Mouse (Mus musculus) thymus, adult 2 months (tissue): ENCODE results near the gene Panx1. TPM values are rescaled to one million over a fixed set of nuclear protein-coding genes. Genes with fewer than 3 reads are reported as not detected.

Source experiments
- DNase-seq: peaks from one replicate; pipeline ENCODE4 v3.0.0; 2021
- H3K27ac ChIP-seq: fragments of 200-500 bp; 2 replicates; pipeline ENCODE4 v1.5.1; 2012; ENCODE audit warnings: low read length, control low read depth; ENCODE audit not compliant: control insufficient read depth, insufficient read depth
- H3K27me3 ChIP-seq: fragments of 200-500 bp; 2 replicates; pipeline ENCODE4 v1.6.1; 2012; ENCODE audit warnings: mild to moderate bottlenecking, low read length, moderate library complexity, mixed read lengths; ENCODE audit not compliant: control insufficient read depth, insufficient read depth
- H3K36me3 ChIP-seq: fragments of 200-500 bp; 2 replicates; pipeline ENCODE4 v1.6.1; 2012; ENCODE audit warnings: mild to moderate bottlenecking, low read length, moderate library complexity; ENCODE audit not compliant: control insufficient read depth, insufficient read depth
- H3K4me1 ChIP-seq: fragments of 200-500 bp; replicated peaks from 2 replicates; pipeline ENCODE4 v1.6.1; 2012; ENCODE audit warnings: low read length; ENCODE audit not compliant: control insufficient read depth, insufficient read depth
- H3K4me3 ChIP-seq: fragments of 200-500 bp; 2 replicates; pipeline ENCODE4 v1.5.1; 2012; ENCODE audit warnings: mild to moderate bottlenecking, low read length, control low read depth, moderate library complexity; ENCODE audit not compliant: control insufficient read depth, insufficient read depth
- CTCF ChIP-seq: fragments of 200-500 bp; IDR thresholded peaks from 2 replicates; pipeline ENCODE4 v1.5.1; 2012; ENCODE audit warnings: mild to moderate bottlenecking, control low read depth, low read length, moderate library complexity, borderline replicate concordance; ENCODE audit not compliant: control insufficient read depth, poor library complexity, insufficient read depth; ENCODE audit errors: extremely low read depth
- POLR2A ChIP-seq: fragments of 200-500 bp; IDR thresholded peaks from 2 replicates; pipeline ENCODE4 v1.6.1; 2012; ENCODE audit warnings: mild to moderate bottlenecking, low read length, control low read depth, moderate library complexity; ENCODE audit not compliant: control insufficient read depth, poor library complexity, insufficient read depth; ENCODE audit errors: extremely low read depth
- WGBS: fragments of 180-500 bp; shearing (Covaris S2); methylation state at CpG from one replicate; pipeline ENCODE4 v1.1.7; 2018; 5-methylcytosine and 5-hydroxymethylcytosine counted together
- polyA plus RNA-seq: library from polyadenylated mRNA; depleted of rRNA; stranded (reverse); fragments of >200 nt; gene quantifications from 2 replicates; pipeline ENCODE4 v1.2.3, GENCODE M21; 2012; rRNA removed

Gene Panx1
- polyA plus RNA-seq, 1 experiment, result 155 TPM

DNA sequence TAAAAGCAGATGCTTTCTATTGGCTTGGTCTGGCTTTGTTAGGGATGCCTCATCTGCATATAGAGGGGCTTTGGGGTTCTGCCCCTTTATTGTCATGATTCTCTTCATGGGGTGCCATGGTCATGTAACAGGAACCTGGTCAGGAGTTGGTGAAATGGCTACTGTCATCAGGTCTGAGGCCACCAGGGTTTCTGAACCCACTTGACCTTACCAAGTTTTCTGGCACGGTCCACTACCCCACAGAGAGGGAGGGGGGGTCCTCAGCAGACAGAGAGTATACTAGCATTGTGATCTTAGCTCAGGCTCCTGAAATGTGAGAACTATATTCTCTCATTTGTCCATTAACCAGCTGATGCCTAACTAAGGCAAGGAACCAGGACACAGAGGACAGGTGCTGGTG, 82.5 kb downstream of the Panx1 start:
- H3K27ac ChIP-seq, result no peak overlapping the region
- no peaks in the 10 kb centered on the region for H3K36me3 ChIP-seq
- DNase-seq, result no peak
- 93% methylated on average over 1 of the region's 1 CpGs for WGBS
- no peak overlapping the region for H3K4me3 ChIP-seq
- H3K4me1 ChIP-seq, result peaks cover 3% of the 10 kb centered on the region; the same call in 1 of the 2 replicates
- TF ChIP-seq CTCF (no peak), POLR2A (no peak)
- H3K27me3 ChIP-seq, result no peaks in the 10 kb centered on the region

DNA sequence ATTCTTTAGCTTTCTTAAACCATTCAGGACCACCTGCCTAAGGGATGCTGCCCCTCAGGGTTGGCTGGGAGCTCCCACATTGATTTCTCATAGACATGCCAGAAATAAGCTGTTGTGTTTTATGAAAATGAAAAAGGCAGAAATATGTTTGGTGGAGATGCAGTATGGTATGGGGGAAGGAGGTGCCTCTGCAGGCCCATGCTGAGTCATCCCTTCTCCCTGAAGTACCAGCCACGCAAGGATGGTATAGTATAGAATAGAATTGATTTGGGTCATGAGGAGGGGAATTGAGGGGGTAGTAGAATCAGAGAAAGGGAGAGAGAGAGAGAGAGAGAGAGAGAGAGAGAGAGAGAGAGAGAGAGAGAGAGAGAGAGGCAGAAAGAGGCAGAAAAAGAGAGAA, 90.6 kb downstream of the Panx1 start:
- DNase-seq, result no peak
- TF ChIP-seq CTCF, result no peak
- no peak for TF ChIP-seq POLR2A
- H3K4me1 ChIP-seq, result no peaks in the 10 kb centered on the region
- no peaks in the 10 kb centered on the region for H3K36me3 ChIP-seq
- H3K27ac ChIP-seq, result no peak overlapping the region
- WGBS, result 85% methylated on average over 1 of the region's 1 CpGs
- H3K4me3 ChIP-seq, result no peak overlapping the region
- no peaks in the 10 kb centered on the region for H3K27me3 ChIP-seq

Other genes with a start within 250 kb of the Panx1 start
- gene Gpr83, start 185.3 kb downstream of the Panx1 start, polyA plus RNA-seq, result 10.0 and 10.9 TPM in 2 replicates
- gene Izumo1r, start 141.5 kb downstream of the Panx1 start, polyA plus RNA-seq, result 66.3 and 70.8 TPM in 2 replicates
- gene Hephl1, start 66.6 kb upstream of the Panx1 start, polyA plus RNA-seq, result 0.05 and 0.09 TPM in 2 replicates
- 0.31 and 0.51 TPM in 2 replicates for gene Vstm5, start 193.6 kb upstream of the Panx1 start, polyA plus RNA-seq
- gene Med17, start 234.5 kb upstream of the Panx1 start, polyA plus RNA-seq, result 50.7 and 58.8 TPM in 2 replicates